Mouse (Mus musculus): ENCODE data around the gene B4galt1. TPM values are rescaled to one million over a fixed set of nuclear protein-coding genes. Genes with fewer than 3 reads are reported as not detected.

The B4galt1 gene
- polyA plus RNA-seq, 1 experiment from 2014 or later, result 14.0 TPM

DNA sequence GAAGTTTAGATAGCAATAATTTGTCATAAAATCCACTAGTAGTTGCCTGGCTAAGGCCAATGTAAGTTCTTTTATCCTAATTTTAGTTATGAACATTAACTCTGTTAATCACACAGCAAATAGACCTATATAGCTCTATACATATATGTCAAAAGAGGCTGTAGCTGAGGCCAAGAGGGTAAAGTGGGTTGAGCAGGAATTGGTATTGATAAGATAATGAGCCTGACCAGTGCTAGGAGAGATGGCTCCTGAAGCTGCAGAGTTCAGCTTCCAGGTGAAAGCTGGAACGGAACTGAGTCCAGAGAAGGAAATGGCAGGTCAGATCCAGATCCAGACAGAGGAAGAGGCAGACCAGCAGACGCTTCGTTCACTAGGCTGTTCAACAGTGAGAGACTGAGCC lies 9.5 kb upstream of the B4galt1 start:
- Histone ChIP-seq H3K4me1 (no peaks in the 10 kb centered on the region), H3K4me3 (replicated peaks) (no peak overlapping the region), H3K27me3 (no peaks in the 10 kb centered on the region), H3K4me2 (no peak overlapping the region), H3K27ac (no peak overlapping the region), H3K9ac (no peak overlapping the region), H3K9me3 (no peaks in the 10 kb centered on the region), H3K36me3 (replicated peaks) (no peaks in the 10 kb centered on the region)
- WGBS, result 92% methylated on average over 3 of the region's 3 CpGs
- ATAC-seq (ENCODE audit: low FRiP score), result no peak

GRCm38 (mm10) chr4:40861131-40861530 lies 7.3 kb upstream of the B4galt1 start:
- H3K4me1 ChIP-seq, result no peaks in the 10 kb centered on the region
- WGBS, result 86% methylated on average over 3 of the region's 3 CpGs
- H3K9ac ChIP-seq, result no peak overlapping the region
- H3K27me3 ChIP-seq, result no peaks in the 10 kb centered on the region
- H3K9me3 ChIP-seq, result no peaks in the 10 kb centered on the region
- no peak overlapping the region for H3K4me2 ChIP-seq
- ATAC-seq (ENCODE audit: low FRiP score), result no peak
- H3K36me3 ChIP-seq (replicated peaks), result no peaks in the 10 kb centered on the region
- no peak overlapping the region for H3K27ac ChIP-seq
- no peak overlapping the region for H3K4me3 ChIP-seq (replicated peaks)

DNA sequence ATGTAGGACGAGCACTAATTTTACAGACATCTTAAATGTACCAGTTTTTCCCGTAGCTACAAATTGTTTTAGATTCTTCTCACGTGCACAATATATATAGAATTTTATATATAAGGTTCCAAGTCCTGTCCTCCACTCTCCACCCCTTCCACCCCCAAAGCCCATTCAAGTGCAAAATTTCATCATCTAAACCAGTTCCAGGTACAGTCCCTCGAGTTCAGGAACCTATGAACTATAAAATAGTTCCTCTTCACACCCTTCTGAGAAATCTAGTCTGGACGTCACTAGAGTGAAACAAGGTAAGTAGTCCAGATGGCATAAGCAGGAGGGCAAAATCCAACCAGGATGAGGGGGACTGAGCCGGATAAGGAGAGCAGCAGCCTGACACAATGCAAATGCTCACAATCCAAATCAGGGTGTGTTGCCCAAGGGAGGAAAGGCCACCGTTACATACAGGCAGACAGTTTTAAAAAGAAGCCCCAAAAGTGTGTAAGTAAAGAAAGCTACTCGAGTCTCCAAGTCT lies 4.1 kb upstream of the B4galt1 start:
- no peaks in the 10 kb centered on the region for H3K27me3 ChIP-seq
- H3K4me2 ChIP-seq, result no peak overlapping the region
- H3K9ac ChIP-seq, result no peak overlapping the region
- no peaks in the 10 kb centered on the region for H3K9me3 ChIP-seq
- H3K4me1 ChIP-seq, result peaks cover 7% of the 10 kb centered on the region
- no peak overlapping the region for H3K4me3 ChIP-seq (replicated peaks)
- no peak for ATAC-seq (ENCODE audit: low FRiP score)
- WGBS, result 81% methylated on average over 8 of the region's 8 CpGs
- H3K36me3 ChIP-seq (replicated peaks), result no peaks in the 10 kb centered on the region
- H3K27ac ChIP-seq, result no peak overlapping the region

DNA sequence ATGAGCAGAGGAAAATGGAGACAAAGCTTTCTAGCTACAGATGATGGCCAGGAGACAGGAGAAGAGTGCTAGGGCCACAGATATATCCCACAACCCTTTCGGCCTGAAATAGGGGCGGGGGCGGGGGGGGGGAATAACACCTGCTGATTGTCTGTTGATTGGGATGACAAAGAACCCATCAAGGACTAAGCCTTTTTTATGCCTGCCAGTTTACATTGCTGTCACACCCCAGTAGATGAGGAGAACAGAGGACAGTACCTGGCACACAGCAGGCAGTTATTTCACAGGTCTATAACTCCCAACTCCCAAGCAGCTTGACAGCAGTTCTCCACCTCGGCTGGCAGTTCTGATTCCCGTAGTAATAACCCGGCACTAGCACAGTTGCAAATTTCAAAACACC lies 2.8 kb upstream of the B4galt1 start:
- H3K27me3 ChIP-seq, result no peaks in the 10 kb centered on the region
- peaks cover 20% of the 10 kb centered on the region for H3K4me1 ChIP-seq
- no peaks in the 10 kb centered on the region for H3K36me3 ChIP-seq (replicated peaks)
- WGBS, result 90% methylated on average over 6 of the region's 6 CpGs
- H3K9me3 ChIP-seq, result no peaks in the 10 kb centered on the region
- H3K4me2 ChIP-seq, result no peak overlapping the region
- no peak overlapping the region for H3K4me3 ChIP-seq (replicated peaks)
- no peak overlapping the region for H3K9ac ChIP-seq
- no peak for ATAC-seq (ENCODE audit: low FRiP score)
- no peak overlapping the region for H3K27ac ChIP-seq

GRCm38 (mm10) chr4:40854387-40854933 lies 655 bp upstream of the B4galt1 start:
- Histone ChIP-seq H3K27ac (peak overlapping the region; percentile 88), H3K27me3 (no peaks in the 10 kb centered on the region), H3K9me3 (no peaks in the 10 kb centered on the region), H3K4me2 (peak overlapping the region; percentile 84), H3K36me3 (replicated peaks) (no peaks in the 10 kb centered on the region), H3K4me3 (replicated peaks) (peak overlapping the region; percentile 72), H3K9ac (peak overlapping the region; percentile 60), H3K4me1 (peaks cover 36% of the 10 kb centered on the region)
- ATAC-seq (ENCODE audit: low FRiP score), result peak; percentile 1; the same call in 1 of the 2 replicates
- WGBS, result 13% methylated on average over 18 of the region's 18 CpGs

DNA sequence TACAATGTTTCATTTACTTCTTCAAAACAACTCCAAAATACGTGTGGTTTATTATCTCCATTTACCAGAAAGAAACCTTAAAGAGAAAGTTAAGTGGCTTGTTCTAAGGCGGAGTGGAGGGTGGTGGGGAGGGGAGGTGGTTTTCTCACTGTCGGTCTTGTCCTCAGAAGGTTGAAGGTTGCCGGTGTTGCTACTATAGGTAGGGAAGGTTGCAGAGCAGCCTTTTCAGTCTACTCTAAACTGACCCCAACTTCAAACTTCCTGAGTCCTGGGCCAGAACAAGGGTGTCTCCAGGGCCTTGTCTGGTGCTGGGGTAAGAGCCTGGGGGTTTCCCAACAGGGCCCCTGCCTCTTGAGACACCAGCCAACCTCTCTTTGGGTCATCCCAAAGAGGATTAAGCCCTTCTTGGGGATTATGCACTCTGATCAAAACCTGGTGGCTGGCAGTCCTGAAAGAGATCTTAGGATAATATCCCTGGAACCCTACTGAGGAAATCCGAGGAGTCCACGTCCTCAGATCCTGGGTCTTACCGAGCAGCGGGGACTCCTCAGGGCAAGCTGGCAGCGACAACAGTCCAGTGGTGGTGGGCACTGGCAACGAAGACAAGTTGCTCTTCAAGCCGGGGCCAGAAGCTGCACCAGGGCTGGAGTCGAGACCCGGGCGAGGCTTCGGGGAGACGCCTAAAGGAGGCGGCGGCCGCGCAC lies 792 bp downstream of the B4galt1 start:
- no peaks in the 10 kb centered on the region for H3K36me3 ChIP-seq (replicated peaks)
- H3K9ac ChIP-seq, result peak overlapping the region; percentile 88
- peak overlapping the region; percentile 72 for H3K4me3 ChIP-seq (replicated peaks)
- H3K27me3 ChIP-seq, result no peaks in the 10 kb centered on the region
- no peaks in the 10 kb centered on the region for H3K9me3 ChIP-seq
- ATAC-seq (ENCODE audit: low FRiP score), result no peak
- H3K4me2 ChIP-seq, result peak overlapping the region; percentile 84
- peak overlapping the region; percentile 88 for H3K27ac ChIP-seq
- WGBS, result 1% methylated on average over 20 of the region's 20 CpGs
- H3K4me1 ChIP-seq, result peaks cover 37% of the 10 kb centered on the region

DNA sequence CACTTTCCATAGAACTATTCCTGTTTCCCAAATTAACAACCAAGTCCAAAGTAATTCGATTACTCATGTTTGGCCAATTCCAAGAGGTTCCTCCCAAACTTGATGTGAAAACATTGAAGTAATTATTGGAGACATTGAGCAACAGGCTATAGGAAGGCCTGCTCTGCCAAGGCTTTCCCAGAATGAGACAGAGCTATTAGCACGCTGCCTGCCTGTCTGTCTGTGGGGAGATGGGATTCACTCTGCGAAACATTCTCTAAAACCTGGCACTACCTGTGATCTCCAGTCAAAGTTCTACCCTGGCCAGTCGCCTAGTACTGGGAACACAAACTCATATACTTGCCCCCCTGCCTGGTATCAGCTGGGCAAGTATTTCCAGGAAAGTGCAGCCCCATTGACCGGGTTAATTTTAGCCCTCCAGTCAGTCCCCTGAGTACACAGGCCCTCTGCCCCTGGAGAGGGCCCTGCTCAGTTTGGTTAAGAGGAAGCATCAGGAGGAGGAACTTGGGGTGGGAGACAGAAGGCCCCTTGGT lies 1.5 kb downstream of the B4galt1 start:
- Histone ChIP-seq H3K27me3 (no peaks in the 10 kb centered on the region), H3K4me3 (replicated peaks) (peak overlapping the region; percentile 72), H3K36me3 (replicated peaks) (no peaks in the 10 kb centered on the region), H3K9ac (peak overlapping the region; percentile 88), H3K4me1 (peaks cover 37% of the 10 kb centered on the region), H3K27ac (0 out of 2 replicates have a peak overlapping the region, but pooled peaks have one; percentile 37), H3K4me2 (peak overlapping the region; percentile 84), H3K9me3 (no peaks in the 10 kb centered on the region)
- 47% methylated on average over 5 of the region's 5 CpGs for WGBS
- no peak for ATAC-seq (ENCODE audit: low FRiP score)

DNA sequence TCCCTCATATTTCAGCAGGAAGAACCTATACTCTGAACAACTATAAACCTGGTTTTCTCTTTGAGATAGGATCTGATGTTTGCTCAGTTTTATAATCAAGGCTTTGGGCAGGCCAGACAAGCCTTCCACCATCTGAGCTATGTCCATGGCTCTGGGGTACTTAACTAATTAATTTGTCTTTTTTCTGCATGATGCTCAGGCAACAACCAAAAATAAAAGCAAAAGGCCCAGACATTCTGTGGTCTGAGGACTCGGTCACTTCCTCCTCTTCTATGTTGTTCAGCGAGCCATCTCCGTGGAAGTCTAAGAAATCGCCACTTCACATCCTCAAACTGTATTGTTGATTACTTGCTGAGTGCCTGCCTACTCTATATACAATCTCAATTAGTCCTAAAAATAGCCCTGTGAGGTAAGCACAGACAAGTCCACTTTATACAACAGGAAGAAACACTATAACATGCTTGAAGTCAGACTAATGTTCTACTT lies 2.0 kb downstream of the B4galt1 start:
- peak overlapping the region; percentile 88; the same call in 1 of the 2 replicates for H3K9ac ChIP-seq
- no peaks in the 10 kb centered on the region for H3K27me3 ChIP-seq
- no peaks in the 10 kb centered on the region for H3K36me3 ChIP-seq (replicated peaks)
- no peaks in the 10 kb centered on the region for H3K9me3 ChIP-seq
- peaks cover 37% of the 10 kb centered on the region for H3K4me1 ChIP-seq
- peak overlapping the region; percentile 84 for H3K4me2 ChIP-seq
- ATAC-seq (ENCODE audit: low FRiP score), result no peak
- H3K4me3 ChIP-seq (replicated peaks), result peak overlapping the region; percentile 72
- H3K27ac ChIP-seq, result no peak overlapping the region
- 59% methylated on average over 4 of the region's 4 CpGs for WGBS

DNA sequence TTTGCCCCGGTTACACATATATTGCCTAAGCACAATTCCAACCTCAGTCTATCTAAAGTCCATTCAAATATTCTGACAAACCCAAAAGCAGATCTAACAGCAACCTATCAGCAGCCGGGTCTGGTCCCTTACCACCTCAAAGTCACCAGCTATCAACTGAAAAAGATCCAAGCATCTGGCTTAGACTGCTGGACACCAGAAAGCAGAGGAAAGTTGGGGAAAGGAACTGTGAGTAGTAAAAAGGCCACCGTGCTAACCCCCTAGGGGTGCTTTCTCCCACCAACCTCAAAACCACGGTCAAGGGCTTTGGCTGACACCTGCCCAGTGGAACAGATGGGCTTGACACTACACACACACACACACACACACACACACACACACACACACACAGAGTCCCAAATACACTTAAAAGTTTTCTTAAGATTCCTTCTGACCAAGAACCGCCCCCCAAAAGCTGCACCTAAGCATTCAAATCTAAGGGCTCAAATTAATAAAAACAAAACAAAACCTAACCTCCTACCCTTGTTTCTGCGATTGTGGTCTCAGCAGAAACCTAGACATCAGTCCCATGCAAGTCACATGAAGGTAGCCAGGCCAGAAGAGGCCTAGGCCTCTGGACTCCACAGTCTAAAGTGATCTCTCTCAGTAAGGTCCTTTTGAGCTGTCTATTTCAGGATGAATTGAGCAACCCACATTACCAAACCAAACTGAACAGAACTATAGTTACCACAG lies 2.6 kb downstream of the B4galt1 start:
- peaks cover 37% of the 10 kb centered on the region for H3K4me1 ChIP-seq
- WGBS, result 83% methylated on average over 6 of the region's 6 CpGs
- ATAC-seq (ENCODE audit: low FRiP score), result no peak
- H3K4me2 ChIP-seq, result peak overlapping the region; percentile 84
- no peak overlapping the region for H3K9ac ChIP-seq
- H3K4me3 ChIP-seq (replicated peaks), result no peak overlapping the region
- H3K27me3 ChIP-seq, result no peaks in the 10 kb centered on the region
- H3K36me3 ChIP-seq (replicated peaks), result no peaks in the 10 kb centered on the region
- no peaks in the 10 kb centered on the region for H3K9me3 ChIP-seq
- no peak overlapping the region for H3K27ac ChIP-seq

GRCm38 (mm10) chr4:40850582-40850981 lies 3.2 kb downstream of the B4galt1 start:
- no peak overlapping the region for H3K27ac ChIP-seq
- no peaks in the 10 kb centered on the region for H3K36me3 ChIP-seq (replicated peaks)
- H3K4me3 ChIP-seq (replicated peaks), result no peak overlapping the region
- no peaks in the 10 kb centered on the region for H3K9me3 ChIP-seq
- no peak for ATAC-seq (ENCODE audit: low FRiP score)
- no peak overlapping the region for H3K9ac ChIP-seq
- 0 out of 2 replicates have a peak overlapping the region, but pooled peaks have one; percentile 84 for H3K4me2 ChIP-seq
- H3K4me1 ChIP-seq, result peaks cover 37% of the 10 kb centered on the region
- H3K27me3 ChIP-seq, result no peaks in the 10 kb centered on the region
- 87% methylated on average over 5 of the region's 5 CpGs for WGBS

DNA sequence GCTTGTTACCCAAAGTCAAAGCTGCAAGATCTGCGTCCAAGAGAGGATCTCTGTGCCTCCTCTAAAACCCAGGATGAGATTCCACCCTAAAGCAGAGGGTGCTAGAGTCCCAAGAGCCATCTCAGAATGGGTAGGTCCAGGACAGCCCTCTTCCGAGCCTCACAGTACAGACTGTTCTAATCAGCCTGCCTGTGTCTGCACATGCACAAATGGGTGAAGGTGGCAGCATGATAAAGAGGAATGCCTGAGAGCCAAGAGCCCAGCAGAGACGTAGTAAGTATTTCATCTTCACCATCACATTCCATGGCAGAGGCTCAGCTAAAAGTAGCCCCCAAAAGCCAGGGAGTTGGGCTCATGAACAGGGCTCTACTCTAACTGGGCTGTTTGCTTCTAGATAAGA lies 4.3 kb downstream of the B4galt1 start:
- H3K36me3 ChIP-seq (replicated peaks), result no peaks in the 10 kb centered on the region
- H3K4me1 ChIP-seq, result peaks cover 45% of the 10 kb centered on the region
- no peak overlapping the region for H3K4me3 ChIP-seq (replicated peaks)
- no peak overlapping the region for H3K9ac ChIP-seq
- H3K27ac ChIP-seq, result no peak overlapping the region
- 94% methylated on average over 3 of the region's 3 CpGs for WGBS
- no peak overlapping the region for H3K4me2 ChIP-seq
- H3K9me3 ChIP-seq, result no peaks in the 10 kb centered on the region
- no peaks in the 10 kb centered on the region for H3K27me3 ChIP-seq
- ATAC-seq (ENCODE audit: low FRiP score), result no peak

- H3K4me2 ChIP-seq, result no peak overlapping the region
- no peaks in the 10 kb centered on the region for H3K9me3 ChIP-seq
- no peaks in the 10 kb centered on the region for H3K27me3 ChIP-seq
- ATAC-seq (ENCODE audit: low FRiP score), result no peak
- WGBS, result 80% methylated on average over 8 of the region's 8 CpGs
- H3K9ac ChIP-seq, result no peak overlapping the region
- H3K36me3 ChIP-seq (replicated peaks), result no peaks in the 10 kb centered on the region
- peaks cover 52% of the 10 kb centered on the region for H3K4me1 ChIP-seq
- H3K27ac ChIP-seq, result no peak overlapping the region
- H3K4me3 ChIP-seq (replicated peaks), result no peak overlapping the region
Measured at GRCm38 (mm10) chr4:40848246-40848645, 5.6 kb downstream of the B4galt1 start.
